In the genomic region with DNA sequence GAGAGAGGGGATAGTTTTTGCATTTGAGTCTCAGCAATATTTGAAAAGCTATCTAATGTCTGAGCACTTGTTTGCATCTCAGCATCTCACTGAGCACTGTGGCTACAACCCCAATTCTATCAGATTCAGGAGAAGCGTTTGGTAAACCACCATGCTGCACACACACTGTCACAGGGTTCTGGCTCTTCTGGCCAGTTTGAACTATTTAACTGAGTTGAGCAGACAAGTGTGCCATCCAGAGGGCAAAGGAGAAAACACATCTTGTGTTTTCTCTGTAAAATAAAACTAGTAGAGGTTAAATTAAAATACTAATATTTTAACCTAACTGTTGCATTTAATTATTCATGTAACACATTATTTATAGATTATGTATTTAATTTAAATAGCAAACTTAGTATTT, we compare ENCODE assay signal across 12 mouse cellular contexts.
DNase-seq lines count a peak whose midpoint lies in the region; ATAC-seq and TF ChIP-seq lines count a peak whose summit lies in the region.
"Had no signal": no experiment of that assay in that cellular context is flagged by ENCODE, and none has a peak within 500 bp of the region (broad histone marks: within the 10 kb centered on the region; RNA-seq: fewer than 3 reads in every experiment).

No protein-coding gene starts in this region.

- peak; percentile 64; the same call in 1 of the 2 replicates for ATAC-seq in forebrain, embryonic 15.5 days (replicated peaks)

- no peak overlapping the region for H3K4me3 ChIP-seq in kidney, adult 2 months (ENCODE audit: insufficient read depth, low read depth, low read length)
- H3K4me3 ChIP-seq in ES-E14 (ENCODE audit: insufficient read depth in 1 of 2, low read depth in 1 of 2, low read length in 2 of 2, poor library complexity in 1 of 2, severe bottlenecking in 1 of 2) = no peak overlapping the region
- no peak overlapping the region for H3K4me3 ChIP-seq in forebrain, embryonic 15.5 days
- H3K4me3 ChIP-seq: limb, embryonic 13.5 days had no signal

- no peak for TF ChIP-seq POLR2A in kidney, adult 2 months (IDR thresholded peaks at IDR 0.05; ENCODE audit: low read depth, low read length)

- H3K27ac ChIP-seq in kidney, adult 2 months (ENCODE audit: insufficient read depth, low read depth, low read length) = no peak overlapping the region
- H3K27ac ChIP-seq in ES-E14 (ENCODE audit: insufficient read depth, low read depth, low read length, poor library complexity, severe bottlenecking) = no peak overlapping the region
- no peak overlapping the region for H3K27ac ChIP-seq in forebrain, embryonic 15.5 days (replicated peaks)
- H3K27ac ChIP-seq: limb, embryonic 13.5 days had no signal

- DNase-seq in kidney, adult 2 months = no peak
- no peak for DNase-seq in kidney, postnatal 4 days
- peak; percentile 47 for DNase-seq in A20 (ENCODE audit: low read depth, low spot score)
- no peak for DNase-seq in ES-E14 (ENCODE audit: low read depth, low spot score)
- no peak for DNase-seq in ovary, postnatal 10 days (ENCODE audit: low spot score)
- DNase-seq in frontal cortex, postnatal 36 days (ENCODE audit: low spot score in 2 of 2) = no peak
- DNase-seq: heart, postnatal 36 days; kidney, postnatal 25 days; lung, postnatal 36 days; thymus, postnatal 4 days had no signal

- 64% methylated on average over 1 of the region's 1 CpGs for WGBS in kidney, adult 2 months
- 28% methylated on average over 1 of the region's 1 CpGs for WGBS in forebrain, embryonic 15.5 days

- H3K27me3 ChIP-seq in kidney, adult 2 months (replicated peaks; ENCODE audit: control insufficient read depth, insufficient read depth, low read length) = no peaks in the 10 kb centered on the region
- H3K27me3 ChIP-seq in forebrain, embryonic 15.5 days = no peaks in the 10 kb centered on the region
- H3K27me3 ChIP-seq: limb, embryonic 13.5 days had no signal

- H3K9me3 ChIP-seq in ES-E14 (ENCODE audit: control insufficient read depth, insufficient read depth, low read depth, low read length) = no peaks in the 10 kb centered on the region
- H3K9me3 ChIP-seq in forebrain, embryonic 15.5 days = no peaks in the 10 kb centered on the region
- H3K9me3 ChIP-seq: limb, embryonic 13.5 days had no signal

- no peak overlapping the region for H3K9ac ChIP-seq in ES-E14 (ENCODE audit: insufficient read depth, low read depth, low read length, poor library complexity, severe bottlenecking)
- no peak overlapping the region for H3K9ac ChIP-seq in forebrain, embryonic 15.5 days (replicated peaks)
- H3K9ac ChIP-seq: limb, embryonic 13.5 days had no signal

- in situ Hi-C loops in ES-E14 (cut with MboI; ENCODE audit: low sequenced_read_pairs in 2 of 2, unreplicated experiment in 2 of 2) = no loop called here

- no peaks in the 10 kb centered on the region for H3K4me1 ChIP-seq in kidney, adult 2 months (ENCODE audit: control insufficient read depth, insufficient read depth, low read length)
- H3K4me1 ChIP-seq in ES-E14 (ENCODE audit: control insufficient read depth in 2 of 2, insufficient read depth in 2 of 2, low read length in 2 of 2, poor library complexity in 1 of 2) = no peaks in the 10 kb centered on the region
- H3K4me1 ChIP-seq in forebrain, embryonic 15.5 days = no peaks in the 10 kb centered on the region
- H3K4me1 ChIP-seq: limb, embryonic 13.5 days had no signal

- TF ChIP-seq CTCF in kidney, adult 2 months (conservative IDR thresholded peaks at IDR 0.05; ENCODE audit: insufficient read depth, insufficient read length, low read depth, low read length) = 0 out of 2 replicates have a peak, but pooled peaks have one; percentile 10

- H3K4me2 ChIP-seq in forebrain, embryonic 15.5 days (replicated peaks) = no peak overlapping the region
- H3K4me2 ChIP-seq: limb, embryonic 13.5 days had no signal

- H3K36me3 ChIP-seq in kidney, adult 2 months (ENCODE audit: control insufficient read depth, insufficient read depth, low read length) = no peaks in the 10 kb centered on the region; the same call in 1 of the 2 replicates
- 0 out of 2 replicates have a peak, but pooled peaks cover under 1% of the 10 kb centered on the region for H3K36me3 ChIP-seq in ES-E14 (ENCODE audit: control insufficient read depth, insufficient read depth, low read length, poor library complexity, severe bottlenecking)
- peaks cover 8% of the 10 kb centered on the region; the same call in 1 of the 2 replicates for H3K36me3 ChIP-seq in forebrain, embryonic 15.5 days
- H3K36me3 ChIP-seq: limb, embryonic 13.5 days had no signal

TF ChIP-seq in ES-E14, 5 proteins besides CTCF, POLR2A, EP300 and RAD21:
- TF ChIP-seq HCFC1 (IDR thresholded peaks at IDR 0.05; ENCODE audit: borderline replicate concordance, insufficient read depth, low read length) (no peak), ZC3H11A (IDR thresholded peaks at IDR 0.05; ENCODE audit: borderline replicate concordance, low read depth, low read length) (peak; percentile 42; the same call in 1 of the 2 replicates)
